Mouse (Mus musculus) heart, embryonic 11.5 days (tissue): ENCODE measurements at regions not wholly inside any gene's neighbourhood (a gene's known extent, or its start where the extent isn't known, plus 50 kb on each side); places are given as distances from the start of the nearest gene placed in this dataset.
A peak's percentile ranks its signal among the peaks of the same experiment; 100 is the strongest.

Experiments used
- ATAC-seq: fragments of 200-750 bp; cut with Nextera tagmentation; replicated peaks from 2 replicates; pipeline ENCODE4 v1.8.0; 2017; ENCODE audit warnings: moderate library complexity; ENCODE audit not compliant: insufficient number of reproducible peaks, low FRiP score, low TSS enrichment
- H3K27ac ChIP-seq: fragments of 300-500 bp; sonication (generic); 2 replicates; pipeline ENCODE4 v1.5.1; 2014; ENCODE audit warnings: mild to moderate bottlenecking, low read depth, low read length
- H3K27me3 ChIP-seq: fragments of 300-500 bp; sonication (generic); 2 replicates; pipeline ENCODE4 v1.6.1; 2014; ENCODE audit warnings: mild to moderate bottlenecking, low read length, mixed read lengths; ENCODE audit not compliant: control insufficient read depth, insufficient read depth
- H3K36me3 ChIP-seq: fragments of 300-500 bp; sonication (generic); 2 replicates; pipeline ENCODE4 v1.6.1; 2014; ENCODE audit warnings: mild to moderate bottlenecking, low read length, moderate library complexity, mixed read lengths; ENCODE audit not compliant: control insufficient read depth, insufficient read depth
- H3K4me1 ChIP-seq: fragments of 300-500 bp; sonication (generic); 2 replicates; pipeline ENCODE4 v1.6.1; 2014; ENCODE audit warnings: low read length; ENCODE audit not compliant: control insufficient read depth, insufficient read depth
- H3K4me2 ChIP-seq: fragments of 300-500 bp; sonication (generic); 2 replicates; pipeline ENCODE4 v1.6.1; 2014; ENCODE audit warnings: mild to moderate bottlenecking, moderate library complexity
- H3K4me3 ChIP-seq: fragments of 300-500 bp; sonication (generic); 2 replicates; pipeline ENCODE4 v1.5.1; 2014; ENCODE audit warnings: low read depth, low read length
- H3K9ac ChIP-seq: fragments of 300-500 bp; sonication (generic); 2 replicates; pipeline ENCODE4 v1.6.1; 2014; ENCODE audit warnings: mild to moderate bottlenecking, low read depth, low read length, moderate library complexity
- H3K9me3 ChIP-seq: fragments of 300-500 bp; sonication (generic); replicated peaks from 2 replicates; pipeline ENCODE4 v1.6.1; 2016; ENCODE audit warnings: low read length; ENCODE audit not compliant: control insufficient read depth
- WGBS: fragments of 180-500 bp; shearing (Covaris S2); extraction: QIAGEN DNeasy Blood & Tissue Kit; methylation state at CpG from one replicate; pipeline ENCODE4 v1.1.7; 2014; ENCODE audit not compliant: insufficient replicate concordance; 5-methylcytosine and 5-hydroxymethylcytosine counted together

GRCm38 (mm10) chr13:31292584-31293387, 263.1 kb upstream of the Foxq1 start:
- no peaks in the 10 kb centered on the region for H3K36me3 ChIP-seq
- H3K9ac ChIP-seq, result no peak overlapping the region
- H3K27ac ChIP-seq, result no peak overlapping the region
- no peak overlapping the region for H3K4me3 ChIP-seq
- no peak for ATAC-seq
- 73% methylated on average over 13 of the region's 13 CpGs for WGBS
- peaks cover 31% of the 10 kb centered on the region for H3K27me3 ChIP-seq
- no peak overlapping the region for H3K4me2 ChIP-seq
- H3K9me3 ChIP-seq, result no peaks in the 10 kb centered on the region
- H3K4me1 ChIP-seq, result no peaks in the 10 kb centered on the region

GRCm38 (mm10) chr13:31294011-31294410, 261.9 kb upstream of the Foxq1 start:
- 0 out of 2 replicates have a peak, but pooled peaks have one; percentile 22 for ATAC-seq
- Histone ChIP-seq H3K9me3 (no peaks in the 10 kb centered on the region), H3K27me3 (peaks cover 34% of the 10 kb centered on the region), H3K9ac (no peak overlapping the region), H3K27ac (no peak overlapping the region), H3K36me3 (no peaks in the 10 kb centered on the region), H3K4me3 (no peak overlapping the region), H3K4me2 (no peak overlapping the region), H3K4me1 (no peaks in the 10 kb centered on the region)
- WGBS, result 59% methylated on average over 7 of the region's 7 CpGs

GRCm38 (mm10) chr13:31303194-31303593, 252.7 kb upstream of the Foxq1 start:
- no peak overlapping the region for H3K9ac ChIP-seq
- no peak overlapping the region for H3K27ac ChIP-seq
- no peak overlapping the region for H3K4me2 ChIP-seq
- no peaks in the 10 kb centered on the region for H3K4me1 ChIP-seq
- ATAC-seq, result no peak
- no peaks in the 10 kb centered on the region for H3K9me3 ChIP-seq
- 79% methylated on average over 5 of the region's 5 CpGs for WGBS
- H3K4me3 ChIP-seq, result no peak overlapping the region
- H3K36me3 ChIP-seq, result no peaks in the 10 kb centered on the region
- H3K27me3 ChIP-seq, result peaks cover 15% of the 10 kb centered on the region

- peaks cover 12% of the 10 kb centered on the region for H3K27me3 ChIP-seq
- no peak overlapping the region for H3K4me3 ChIP-seq
- no peaks in the 10 kb centered on the region for H3K9me3 ChIP-seq
- WGBS, result 72% methylated on average over 5 of the region's 5 CpGs
- H3K9ac ChIP-seq, result no peak overlapping the region
- no peaks in the 10 kb centered on the region for H3K36me3 ChIP-seq
- no peak overlapping the region for H3K4me2 ChIP-seq
- no peaks in the 10 kb centered on the region for H3K4me1 ChIP-seq
- H3K27ac ChIP-seq, result no peak overlapping the region
- no peak for ATAC-seq
Observed at GRCm38 (mm10) chr13:31304286-31304865, 251.6 kb upstream of the Foxq1 start.

- no peaks in the 10 kb centered on the region for H3K9me3 ChIP-seq
- H3K4me3 ChIP-seq, result no peak overlapping the region
- no peak overlapping the region for H3K27ac ChIP-seq
- no peaks in the 10 kb centered on the region for H3K4me1 ChIP-seq
- no peaks in the 10 kb centered on the region for H3K36me3 ChIP-seq
- H3K9ac ChIP-seq, result no peak overlapping the region
- ATAC-seq, result no peak
- peaks cover 7% of the 10 kb centered on the region; the same call in 1 of the 2 replicates for H3K27me3 ChIP-seq
- 34% methylated on average over 6 of the region's 6 CpGs for WGBS
- no peak overlapping the region for H3K4me2 ChIP-seq
Observed at GRCm38 (mm10) chr13:31309083-31309621, 246.8 kb upstream of the Foxq1 start.

GRCm38 (mm10) chr13:31312772-31313171, 243.2 kb upstream of the Foxq1 start:
- H3K4me2 ChIP-seq, result no peak overlapping the region
- H3K9me3 ChIP-seq, result no peaks in the 10 kb centered on the region
- H3K27ac ChIP-seq, result no peak overlapping the region
- H3K27me3 ChIP-seq, result peaks cover 2% of the 10 kb centered on the region; the same call in 1 of the 2 replicates
- H3K4me3 ChIP-seq, result no peak overlapping the region
- 47% methylated on average over 7 of the region's 7 CpGs for WGBS
- no peak for ATAC-seq
- H3K9ac ChIP-seq, result no peak overlapping the region
- H3K4me1 ChIP-seq, result no peaks in the 10 kb centered on the region
- no peaks in the 10 kb centered on the region for H3K36me3 ChIP-seq

- Histone ChIP-seq H3K27ac (no peak overlapping the region), H3K9me3 (no peaks in the 10 kb centered on the region), H3K36me3 (no peaks in the 10 kb centered on the region), H3K27me3 (peaks cover 2% of the 10 kb centered on the region; the same call in 1 of the 2 replicates), H3K4me1 (no peaks in the 10 kb centered on the region), H3K4me2 (no peak overlapping the region), H3K4me3 (no peak overlapping the region), H3K9ac (no peak overlapping the region)
- no peak for ATAC-seq
- 53% methylated on average over 5 of the region's 5 CpGs for WGBS
Observed at GRCm38 (mm10) chr13:31313821-31314220, 242.1 kb upstream of the Foxq1 start.

- ATAC-seq, result no peak
- 68% methylated on average over 8 of the region's 8 CpGs for WGBS
- no peak overlapping the region for H3K4me3 ChIP-seq
Observed at GRCm38 (mm10) chr13:31317066-31317465, 238.9 kb upstream of the Foxq1 start.

More at GRCm38 (mm10) chr13:31317066-31317465, 238.9 kb upstream of the Foxq1 start:
- Histone ChIP-seq H3K36me3 (no peaks in the 10 kb centered on the region), H3K4me2 (no peak overlapping the region), H3K27me3 (peaks cover 4% of the 10 kb centered on the region; the same call in 1 of the 2 replicates), H3K27ac (no peak overlapping the region), H3K9me3 (no peaks in the 10 kb centered on the region), H3K4me1 (no peaks in the 10 kb centered on the region), H3K9ac (no peak overlapping the region)
